Mouse (Mus musculus): ENCODE data around the gene Birc6. TPM values are rescaled to one million over a fixed set of nuclear protein-coding genes. Genes with fewer than 3 reads are reported as not detected.
A peak's percentile ranks its signal among the peaks of the same experiment; 100 is the strongest.

Gene Birc6
- polyA plus RNA-seq, 1 experiment from 2014 or later = 92.4 TPM

- Histone ChIP-seq H3K4me3 (no peak overlapping the region), H3K36me3 (replicated peaks) (no peaks in the 10 kb centered on the region), H3K27me3 (replicated peaks; ENCODE audit: low read depth, poor library complexity, severe bottlenecking) (no peaks in the 10 kb centered on the region), H3K27ac (replicated peaks) (no peak overlapping the region), H3K4me1 (peaks cover 25% of the 10 kb centered on the region), H3K9me3 (no peaks in the 10 kb centered on the region)
- no peak for DNase-seq (ENCODE audit: low spot score)
- WGBS = 89% methylated on average over 2 of the region's 2 CpGs
Measured at GRCm38 (mm10) chr17:74526117-74526516, 2.0 kb upstream of the Birc6 start.

- no peak for DNase-seq (ENCODE audit: low spot score)
- WGBS = 88% methylated on average over 9 of the region's 9 CpGs
- Histone ChIP-seq H3K4me3 (peak overlapping the region; percentile 98), H3K27ac (replicated peaks) (peak overlapping the region; percentile 96), H3K4me1 (peaks cover 25% of the 10 kb centered on the region), H3K9me3 (no peaks in the 10 kb centered on the region), H3K27me3 (replicated peaks; ENCODE audit: low read depth, poor library complexity, severe bottlenecking) (no peaks in the 10 kb centered on the region), H3K36me3 (replicated peaks) (no peaks in the 10 kb centered on the region)
Measured at GRCm38 (mm10) chr17:74526806-74527653, 1.1 kb upstream of the Birc6 start.

- H3K27me3 ChIP-seq (replicated peaks; ENCODE audit: low read depth, poor library complexity, severe bottlenecking) = no peaks in the 10 kb centered on the region
- peaks cover 25% of the 10 kb centered on the region for H3K4me1 ChIP-seq
- peak overlapping the region; percentile 98 for H3K4me3 ChIP-seq
- under 1% methylated on average over 72 of the region's 72 CpGs for WGBS
- peak overlapping the region; percentile 96 for H3K27ac ChIP-seq (replicated peaks)
- H3K36me3 ChIP-seq (replicated peaks) = no peaks in the 10 kb centered on the region; the same call in 1 of the 2 replicates
- DNase-seq (ENCODE audit: low spot score) = no peak
- no peaks in the 10 kb centered on the region for H3K9me3 ChIP-seq
Measured at GRCm38 (mm10) chr17:74528648-74529532, 795 bp downstream of the Birc6 start.

- Histone ChIP-seq H3K9me3 (no peaks in the 10 kb centered on the region), H3K27me3 (replicated peaks; ENCODE audit: low read depth, poor library complexity, severe bottlenecking) (no peaks in the 10 kb centered on the region), H3K27ac (replicated peaks) (peak overlapping the region; percentile 96), H3K4me1 (peaks cover 25% of the 10 kb centered on the region), H3K4me3 (peak overlapping the region; percentile 98), H3K36me3 (replicated peaks) (no peaks in the 10 kb centered on the region; the same call in 1 of the 2 replicates)
- no peak for DNase-seq (ENCODE audit: low spot score)
- WGBS = 18% methylated on average over 3 of the region's 3 CpGs
Measured at GRCm38 (mm10) chr17:74529533-74529824, 1.4 kb downstream of the Birc6 start.

GRCm38 (mm10) chr17:74534971-74535370 lies 6.9 kb downstream of the Birc6 start:
- H3K27ac ChIP-seq (replicated peaks) = no peak overlapping the region
- 95% methylated on average over 4 of the region's 4 CpGs for WGBS
- H3K4me1 ChIP-seq = peaks cover 10% of the 10 kb centered on the region
- no peak for DNase-seq (ENCODE audit: low spot score)
- H3K27me3 ChIP-seq (replicated peaks; ENCODE audit: low read depth, poor library complexity, severe bottlenecking) = no peaks in the 10 kb centered on the region
- H3K36me3 ChIP-seq (replicated peaks) = peaks cover 7% of the 10 kb centered on the region
- no peak overlapping the region for H3K4me3 ChIP-seq
- H3K9me3 ChIP-seq = no peaks in the 10 kb centered on the region

- peaks cover 17% of the 10 kb centered on the region for H3K36me3 ChIP-seq (replicated peaks)
- no peaks in the 10 kb centered on the region for H3K4me1 ChIP-seq
- H3K27me3 ChIP-seq (replicated peaks; ENCODE audit: low read depth, poor library complexity, severe bottlenecking) = no peaks in the 10 kb centered on the region
- 89% methylated on average over 1 of the region's 1 CpGs for WGBS
- no peak overlapping the region for H3K4me3 ChIP-seq
- no peak overlapping the region for H3K27ac ChIP-seq (replicated peaks)
- H3K9me3 ChIP-seq = no peaks in the 10 kb centered on the region
- DNase-seq (ENCODE audit: low spot score) = no peak
Measured at GRCm38 (mm10) chr17:74537526-74537925, 9.4 kb downstream of the Birc6 start.

- Histone ChIP-seq H3K27ac (replicated peaks) (no peak overlapping the region), H3K36me3 (replicated peaks) (peaks cover 75% of the 10 kb centered on the region), H3K27me3 (replicated peaks; ENCODE audit: low read depth, poor library complexity, severe bottlenecking) (no peaks in the 10 kb centered on the region), H3K9me3 (no peaks in the 10 kb centered on the region), H3K4me3 (no peak overlapping the region), H3K4me1 (no peaks in the 10 kb centered on the region)
- DNase-seq (ENCODE audit: low spot score) = no peak
- WGBS = 93% methylated on average over 2 of the region's 2 CpGs
Measured at GRCm38 (mm10) chr17:74543615-74544014, 15.5 kb downstream of the Birc6 start.

- Histone ChIP-seq H3K9me3 (no peaks in the 10 kb centered on the region), H3K4me1 (no peaks in the 10 kb centered on the region), H3K27me3 (replicated peaks; ENCODE audit: low read depth, poor library complexity, severe bottlenecking) (no peaks in the 10 kb centered on the region), H3K27ac (replicated peaks) (no peak overlapping the region), H3K4me3 (no peak overlapping the region), H3K36me3 (replicated peaks) (peaks cover 78% of the 10 kb centered on the region)
- WGBS = 81% methylated on average over 5 of the region's 5 CpGs
- DNase-seq (ENCODE audit: low spot score) = no peak
Measured at GRCm38 (mm10) chr17:74554118-74554517, 26.0 kb downstream of the Birc6 start.

- Histone ChIP-seq H3K9me3 (no peaks in the 10 kb centered on the region), H3K27me3 (replicated peaks; ENCODE audit: low read depth, poor library complexity, severe bottlenecking) (no peaks in the 10 kb centered on the region), H3K36me3 (replicated peaks) (peaks cover 81% of the 10 kb centered on the region), H3K27ac (replicated peaks) (no peak overlapping the region), H3K4me3 (no peak overlapping the region), H3K4me1 (no peaks in the 10 kb centered on the region)
- no peak for DNase-seq (ENCODE audit: low spot score)
- WGBS = 89% methylated on average over 11 of the region's 11 CpGs
Measured at GRCm38 (mm10) chr17:74559891-74560290, 31.8 kb downstream of the Birc6 start.

GRCm38 (mm10) chr17:74564151-74564550 lies 36.1 kb downstream of the Birc6 start:
- H3K27me3 ChIP-seq (replicated peaks; ENCODE audit: low read depth, poor library complexity, severe bottlenecking) = no peaks in the 10 kb centered on the region
- H3K36me3 ChIP-seq (replicated peaks) = peaks cover 89% of the 10 kb centered on the region
- H3K9me3 ChIP-seq = no peaks in the 10 kb centered on the region
- DNase-seq (ENCODE audit: low spot score) = no peak
- no peak overlapping the region for H3K4me3 ChIP-seq
- H3K4me1 ChIP-seq = no peaks in the 10 kb centered on the region
- H3K27ac ChIP-seq (replicated peaks) = no peak overlapping the region

GRCm38 (mm10) chr17:74569219-74569618 lies 41.1 kb downstream of the Birc6 start:
- Histone ChIP-seq H3K9me3 (no peaks in the 10 kb centered on the region), H3K4me3 (no peak overlapping the region), H3K4me1 (no peaks in the 10 kb centered on the region), H3K27ac (replicated peaks) (no peak overlapping the region), H3K27me3 (replicated peaks; ENCODE audit: low read depth, poor library complexity, severe bottlenecking) (no peaks in the 10 kb centered on the region), H3K36me3 (replicated peaks) (peaks cover 65% of the 10 kb centered on the region)
- WGBS = 83% methylated on average over 1 of the region's 1 CpGs
- no peak for DNase-seq (ENCODE audit: low spot score)

- no peak overlapping the region for H3K4me3 ChIP-seq
- H3K9me3 ChIP-seq = no peaks in the 10 kb centered on the region
- no peaks in the 10 kb centered on the region for H3K27me3 ChIP-seq (replicated peaks; ENCODE audit: low read depth, poor library complexity, severe bottlenecking)
- no peak overlapping the region for H3K27ac ChIP-seq (replicated peaks)
- no peak for DNase-seq (ENCODE audit: low spot score)
- peaks cover 63% of the 10 kb centered on the region for H3K36me3 ChIP-seq (replicated peaks)
- 81% methylated on average over 1 of the region's 1 CpGs for WGBS
- no peaks in the 10 kb centered on the region for H3K4me1 ChIP-seq
Measured at GRCm38 (mm10) chr17:74570585-74570984, 42.5 kb downstream of the Birc6 start.

GRCm38 (mm10) chr17:74577173-74577572 lies 49.1 kb downstream of the Birc6 start:
- Histone ChIP-seq H3K4me1 (peaks cover 6% of the 10 kb centered on the region), H3K27ac (replicated peaks) (no peak overlapping the region), H3K36me3 (replicated peaks) (peaks cover 56% of the 10 kb centered on the region), H3K27me3 (replicated peaks; ENCODE audit: low read depth, poor library complexity, severe bottlenecking) (no peaks in the 10 kb centered on the region), H3K9me3 (no peaks in the 10 kb centered on the region), H3K4me3 (no peak overlapping the region)
- 58% methylated on average over 5 of the region's 5 CpGs for WGBS
- peak; percentile 16 for DNase-seq (ENCODE audit: low spot score)
